Mouse (Mus musculus) mammary gland, adult 2 months (tissue): Measurements from ENCODE around the gene Thop1. TPM values are rescaled to one million over a fixed set of nuclear protein-coding genes. Genes with fewer than 3 reads are reported as not detected.

Experiments used
- polyA plus RNA-seq: library from polyadenylated mRNA; depleted of rRNA; stranded (reverse); fragments of >200 nt; gene quantifications from 2 replicates; pipeline ENCODE4 v1.2.3, GENCODE M21; 2012; ENCODE audit warnings: low replicate concordance; rRNA removed

The Thop1 gene
- 30.9 and 38.7 TPM in 2 replicates for polyA plus RNA-seq

GRCm38 (mm10) chr10:81069836-81070235 lies at the start of gene Thop1:
Thop1 (plus strand) TSS chr10:81070035.

GRCm38 (mm10) chr10:81025639-81026275 lies 44.1 kb upstream of the Thop1 start, which contains the start of gene Diras1:
Diras1 (minus strand) TSS chr10:81025662.

DNA sequence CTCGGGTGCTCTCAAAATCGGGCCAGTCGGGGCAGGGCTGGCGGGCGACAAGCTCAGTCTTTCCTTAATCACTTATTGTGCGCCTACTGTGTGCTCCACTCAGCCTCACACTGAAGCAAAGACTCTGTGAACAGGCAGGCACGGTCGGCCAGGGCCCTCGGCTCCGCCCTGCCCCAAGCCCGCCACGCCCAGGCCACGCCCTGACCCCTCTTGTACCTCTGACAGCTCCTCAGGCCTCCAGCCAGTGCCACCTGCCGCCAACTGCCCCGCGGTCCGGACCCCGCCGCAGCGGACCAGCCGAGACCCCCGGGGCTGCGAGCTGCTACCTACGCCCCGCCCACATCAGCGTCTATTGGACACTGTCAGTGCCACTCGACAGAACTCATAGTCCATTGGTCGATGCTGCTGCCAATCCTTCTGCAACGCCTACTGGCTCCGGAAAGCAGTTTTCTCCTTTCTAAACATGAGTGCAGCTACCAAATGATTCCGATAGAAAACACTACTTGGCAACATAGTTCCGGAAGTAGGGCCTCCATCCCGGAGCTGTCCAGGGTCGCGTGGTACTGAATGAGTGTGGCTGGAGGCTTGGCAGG lies 32.8 kb upstream of the Thop1 start, which contains the start of gene Slc39a3:
TSS of gene Slc39a3 (minus strand) at position 439 of the 593 bp plus-strand sequence.

GRCm38 (mm10) chr10:81059603-81060543 lies 10.0 kb upstream of the Thop1 start, which contains the start of gene Sgta:
Sgta (minus strand) TSS chr10:81060181.

GRCm38 (mm10) chr10:81105565-81106112 lies 35.8 kb downstream of the Thop1 start, which contains the start of gene Map2k2:
Map2k2 (plus strand) TSS chr10:81105915.

Other genes with a start within 250 kb of the Thop1 start
- 1,126 and 1,128 TPM in 2 replicates for gene Oaz1, start 243.4 kb upstream of the Thop1 start, polyA plus RNA-seq
- 3.3 TPM in 1 of 2 replicates, not detected in the other for gene Lingo3, start 226.0 kb upstream of the Thop1 start, polyA plus RNA-seq
- 89.6 and 111 TPM in 2 replicates for gene Lsm7, start 214.8 kb upstream of the Thop1 start, polyA plus RNA-seq
- gene Sppl2b, start 214.8 kb upstream of the Thop1 start, polyA plus RNA-seq: 96.5 and 123 TPM in 2 replicates
- gene Tmprss9, start 198.2 kb upstream of the Thop1 start, polyA plus RNA-seq: 0.13 and 0.14 TPM in 2 replicates
- gene Timm13, start 169.1 kb upstream of the Thop1 start, polyA plus RNA-seq: 202 and 257 TPM in 2 replicates
- 11.2 and 14.6 TPM in 2 replicates for gene Lmnb2, start 151.8 kb upstream of the Thop1 start, polyA plus RNA-seq
- 31.8 and 52.6 TPM in 2 replicates for gene Gadd45b, start 140.0 kb upstream of the Thop1 start, polyA plus RNA-seq
- 6.4 and 7.3 TPM in 2 replicates for gene Gng7, start 55.1 kb upstream of the Thop1 start, polyA plus RNA-seq
- 0.09 and 0.27 TPM in 2 replicates for gene Diras1, start 44.4 kb upstream of the Thop1 start, polyA plus RNA-seq
- gene Slc39a3, start 32.6 kb upstream of the Thop1 start, polyA plus RNA-seq: 36.6 and 42.0 TPM in 2 replicates
- 313 and 371 TPM in 2 replicates for gene Sgta, start 9.9 kb upstream of the Thop1 start, polyA plus RNA-seq
- gene Creb3l3, start 28.8 kb downstream of the Thop1 start, polyA plus RNA-seq: 2.5 TPM in 2 replicates
- 152 and 291 TPM in 2 replicates for gene Map2k2, start 35.9 kb downstream of the Thop1 start, polyA plus RNA-seq
- 45.5 and 121 TPM in 2 replicates for gene Zbtb7a, start 65.2 kb downstream of the Thop1 start, polyA plus RNA-seq
- gene Pias4, start 97.9 kb downstream of the Thop1 start, polyA plus RNA-seq: 36.6 and 47.6 TPM in 2 replicates
- 1,357 and 1,920 TPM in 2 replicates for gene Eef2, start 106.6 kb downstream of the Thop1 start, polyA plus RNA-seq
- 41.3 and 86.2 TPM in 2 replicates for gene Dapk3, start 113.0 kb downstream of the Thop1 start, polyA plus RNA-seq
- not detected in 2 replicates for gene 4930442H23Rik, start 113.8 kb downstream of the Thop1 start, polyA plus RNA-seq
- 3.4 TPM in 1 of 2 replicates, not detected in the other for gene Nmrk2, start 132.0 kb downstream of the Thop1 start, polyA plus RNA-seq
- 0.98 and 1.3 TPM in 2 replicates for gene Atcay, start 160.8 kb downstream of the Thop1 start, polyA plus RNA-seq
- gene Zfr2, start 163.1 kb downstream of the Thop1 start, polyA plus RNA-seq: 12.8 and 21.1 TPM in 2 replicates
- gene Matk, start 182.9 kb downstream of the Thop1 start, polyA plus RNA-seq: 6.9 and 12.2 TPM in 2 replicates
- 46.1 and 120 TPM in 2 replicates for gene Mrpl54, start 196.9 kb downstream of the Thop1 start, polyA plus RNA-seq
- 145 and 166 TPM in 2 replicates for gene Apba3, start 196.9 kb downstream of the Thop1 start, polyA plus RNA-seq
- 12.5 and 27.1 TPM in 2 replicates for gene Tjp3, start 221.5 kb downstream of the Thop1 start, polyA plus RNA-seq
- 84.9 and 118 TPM in 2 replicates for gene Pip5k1c, start 222.9 kb downstream of the Thop1 start, polyA plus RNA-seq